Mouse (Mus musculus): Measurements from ENCODE around the gene Zbtb16. TPM values are rescaled to one million over a fixed set of nuclear protein-coding genes. Genes with fewer than 3 reads are reported as not detected.

Gene Zbtb16
- total RNA-seq, 2 experiments from 2014 or later = 102 to 134 TPM

- peak; percentile 68 for DNase-seq
Observed at GRCm38 (mm10) chr9:48728731-48729123, 107.3 kb downstream of the Zbtb16 start.

- no peak for DNase-seq
Observed at GRCm38 (mm10) chr9:48728083-48728730, 107.8 kb downstream of the Zbtb16 start.

GRCm38 (mm10) chr9:48726341-48726740, 109.7 kb downstream of the Zbtb16 start:
- no peak for DNase-seq

GRCm38 (mm10) chr9:48725918-48726317, 110.1 kb downstream of the Zbtb16 start:
- DNase-seq = no peak

GRCm38 (mm10) chr9:48725161-48725560, 110.9 kb downstream of the Zbtb16 start:
- no peak for DNase-seq

GRCm38 (mm10) chr9:48724733-48725132, 111.3 kb downstream of the Zbtb16 start:
- DNase-seq = no peak

- peak; percentile 94 for DNase-seq
Observed at GRCm38 (mm10) chr9:48723511-48724304, 112.3 kb downstream of the Zbtb16 start.

GRCm38 (mm10) chr9:48723025-48723424, 113.0 kb downstream of the Zbtb16 start:
- DNase-seq = peak; percentile 28

GRCm38 (mm10) chr9:48722261-48722920, 113.6 kb downstream of the Zbtb16 start:
- peak; percentile 8 for DNase-seq

GRCm38 (mm10) chr9:48721655-48722054, 114.4 kb downstream of the Zbtb16 start:
- no peak for DNase-seq

- DNase-seq = no peak
Observed at GRCm38 (mm10) chr9:48721172-48721571, 114.8 kb downstream of the Zbtb16 start.

GRCm38 (mm10) chr9:48720251-48720963, 115.6 kb downstream of the Zbtb16 start:
- peak; percentile 6 for DNase-seq

GRCm38 (mm10) chr9:48719619-48720018, 116.4 kb downstream of the Zbtb16 start:
- DNase-seq = peak; percentile 7

- peak; percentile 11 for DNase-seq
Observed at GRCm38 (mm10) chr9:48716549-48716948, 119.5 kb downstream of the Zbtb16 start.

GRCm38 (mm10) chr9:48715042-48715441, 121.0 kb downstream of the Zbtb16 start:
- no peak for DNase-seq

- no peak for DNase-seq
Observed at GRCm38 (mm10) chr9:48713779-48714178, 122.2 kb downstream of the Zbtb16 start.

GRCm38 (mm10) chr9:48712985-48713765, 122.8 kb downstream of the Zbtb16 start:
- DNase-seq = no peak

- DNase-seq = no peak
Observed at GRCm38 (mm10) chr9:48711826-48712225, 124.2 kb downstream of the Zbtb16 start.

- peak; percentile 84 for DNase-seq
Observed at GRCm38 (mm10) chr9:48711296-48711781, 124.7 kb downstream of the Zbtb16 start.

- DNase-seq = peak; percentile 79
Observed at GRCm38 (mm10) chr9:48710355-48711295, 125.4 kb downstream of the Zbtb16 start.
